Mouse (Mus musculus): Measurements from ENCODE around the gene Gm13691.
"Not testable (repeated sequence)": the region's sequence is repeated elsewhere in the genome, so short reads cannot be mapped to it uniquely, and the experiment has no call there.

- TF ChIP-seq CTCF, POLR2A (IDR thresholded peaks at IDR 0.05; ENCODE audit: extremely low read depth, insufficient read depth, low read length): not testable (repeated sequence)
Observed at GRCm38 (mm10) chr2:83978633-83979032, 11.7 kb upstream of the Gm13691 start, which contains the start of gene Gm13694.

All from cortical plate, adult 2 months (tissue).